Mouse (Mus musculus): ENCODE measurements around the gene Grm4. TPM values are rescaled to one million over a fixed set of nuclear protein-coding genes. Genes with fewer than 3 reads are reported as not detected.

Grm4 gene
- polyA plus RNA-seq, 1 experiment = not detected

GRCm38 (mm10) chr17:27555512-27556172, 34.4 kb upstream of the Grm4 start:
- no peak for TF ChIP-seq GATA1 (IDR thresholded peaks at IDR 0.05; ENCODE audit: low read length)

- no peak for TF ChIP-seq GATA1 (IDR thresholded peaks at IDR 0.05; ENCODE audit: low read length)
Measured at GRCm38 (mm10) chr17:27555075-27555511, 33.9 kb upstream of the Grm4 start.

GRCm38 (mm10) chr17:27554062-27554960, 33.1 kb upstream of the Grm4 start:
- TF ChIP-seq GATA1 (IDR thresholded peaks at IDR 0.05; ENCODE audit: low read length) = no peak

GRCm38 (mm10) chr17:27552215-27553201, 31.3 kb upstream of the Grm4 start:
- TF ChIP-seq GATA1 (IDR thresholded peaks at IDR 0.05; ENCODE audit: low read length) = no peak

- no peak for TF ChIP-seq GATA1 (IDR thresholded peaks at IDR 0.05; ENCODE audit: low read length)
Measured at GRCm38 (mm10) chr17:27551393-27551940, 30.3 kb upstream of the Grm4 start.

GRCm38 (mm10) chr17:27549234-27549633, 28.0 kb upstream of the Grm4 start:
- no peak for TF ChIP-seq GATA1 (IDR thresholded peaks at IDR 0.05; ENCODE audit: low read length)

- TF ChIP-seq GATA1 (IDR thresholded peaks at IDR 0.05; ENCODE audit: low read length) = no peak
Measured at GRCm38 (mm10) chr17:27547253-27547868, 26.2 kb upstream of the Grm4 start.

- TF ChIP-seq GATA1 (IDR thresholded peaks at IDR 0.05; ENCODE audit: low read length) = no peak
Measured at GRCm38 (mm10) chr17:27546574-27547085, 25.4 kb upstream of the Grm4 start.

GRCm38 (mm10) chr17:27545991-27546390, 24.8 kb upstream of the Grm4 start:
- no peak for TF ChIP-seq GATA1 (IDR thresholded peaks at IDR 0.05; ENCODE audit: low read length)

GRCm38 (mm10) chr17:27544551-27544950, 23.3 kb upstream of the Grm4 start:
- no peak for TF ChIP-seq GATA1 (IDR thresholded peaks at IDR 0.05; ENCODE audit: low read length)

GRCm38 (mm10) chr17:27541984-27542383, 20.8 kb upstream of the Grm4 start:
- TF ChIP-seq GATA1 (IDR thresholded peaks at IDR 0.05; ENCODE audit: low read length) = no peak

GRCm38 (mm10) chr17:27541261-27541660, 20.1 kb upstream of the Grm4 start:
- no peak for TF ChIP-seq GATA1 (IDR thresholded peaks at IDR 0.05; ENCODE audit: low read length)

- TF ChIP-seq GATA1 (IDR thresholded peaks at IDR 0.05; ENCODE audit: low read length) = no peak
Measured at GRCm38 (mm10) chr17:27534718-27535117, 13.5 kb upstream of the Grm4 start.

GRCm38 (mm10) chr17:27533354-27533753, 12.2 kb upstream of the Grm4 start:
- TF ChIP-seq GATA1 (IDR thresholded peaks at IDR 0.05; ENCODE audit: low read length) = no peak

Measured in G1E-ER4 (cell line).